In genomic region chr11:83935986-83936665, GRCm38 (mm10) we compare ENCODE assay signal across 9 mouse cellular contexts. TPM values are rescaled to one million over a fixed set of nuclear protein-coding genes. Genes with fewer than 3 reads are reported as not detected.
DNase-seq lines count a peak whose midpoint lies in the region; ATAC-seq and TF ChIP-seq lines count a peak whose summit lies in the region.
"Had no signal": no experiment of that assay in that cellular context is flagged by ENCODE, and none has a peak within 500 bp of the region (broad histone marks: within the 10 kb centered on the region; RNA-seq: fewer than 3 reads in every experiment).

No protein-coding gene starts in this region.

- no peaks in the 10 kb centered on the region for H3K36me3 ChIP-seq in embryonic facial prominence, embryonic 11.5 days (replicated peaks; ENCODE audit: control insufficient read depth, insufficient read depth, low read depth, low read length)
- H3K36me3 ChIP-seq in heart, postnatal 0 days (replicated peaks; ENCODE audit: control insufficient read depth, insufficient read depth, low read length): no peaks in the 10 kb centered on the region
- no peaks in the 10 kb centered on the region for H3K36me3 ChIP-seq in lung, embryonic 16.5 days (ENCODE audit: control insufficient read depth, insufficient read depth, low read length)

- no peak for ATAC-seq in embryonic facial prominence, embryonic 11.5 days (replicated peaks; ENCODE audit: insufficient number of reproducible peaks, low FRiP score, low TSS enrichment, low read depth)
- peak; percentile 70; the same call in 1 of the 2 replicates for ATAC-seq in heart, postnatal 0 days (ENCODE audit: insufficient read depth, low read depth)
- ATAC-seq in lung, embryonic 16.5 days (ENCODE audit: low read depth): peak; percentile 45; the same call in 1 of the 2 replicates

- peak; percentile 95 for TF ChIP-seq CTCF in heart, postnatal 0 days (IDR thresholded peaks at IDR 0.05; ENCODE audit: low read depth)

- H3K4me2 ChIP-seq in embryonic facial prominence, embryonic 11.5 days (ENCODE audit: low read depth, low read length): no peak overlapping the region
- no peak overlapping the region for H3K4me2 ChIP-seq in heart, postnatal 0 days (ENCODE audit: low read depth, low read length)
- H3K4me2 ChIP-seq in lung, embryonic 16.5 days (ENCODE audit: low read depth, low read length): no peak overlapping the region

- no peak overlapping the region for H3K27ac ChIP-seq in embryonic facial prominence, embryonic 11.5 days (replicated peaks; ENCODE audit: low read depth, low read length)
- no peak overlapping the region for H3K27ac ChIP-seq in heart, postnatal 0 days (ENCODE audit: low read depth)
- H3K27ac ChIP-seq in lung, embryonic 16.5 days (ENCODE audit: low read length): no peak overlapping the region

- no peaks in the 10 kb centered on the region for H3K4me1 ChIP-seq in embryonic facial prominence, embryonic 11.5 days (ENCODE audit: control insufficient read depth, insufficient read depth, low read length)
- no peaks in the 10 kb centered on the region for H3K4me1 ChIP-seq in heart, postnatal 0 days (ENCODE audit: control insufficient read depth, insufficient read depth)
- H3K4me1 ChIP-seq in lung, embryonic 16.5 days (replicated peaks; ENCODE audit: control insufficient read depth, insufficient read depth, low read length): no peaks in the 10 kb centered on the region

- TF ChIP-seq EP300 in heart, postnatal 0 days (IDR thresholded peaks at IDR 0.05; ENCODE audit: low read depth): no peak

- H3K4me3 ChIP-seq in embryonic facial prominence, embryonic 11.5 days (ENCODE audit: low read depth, low read length): no peak overlapping the region
- H3K4me3 ChIP-seq in heart, postnatal 0 days (ENCODE audit: low read depth, low read length): no peak overlapping the region
- H3K4me3 ChIP-seq in lung, embryonic 16.5 days (ENCODE audit: low read length): no peak overlapping the region
- H3K4me3 ChIP-seq: erythroblast, embryonic 14.5 days had no signal

- no peaks in the 10 kb centered on the region for H3K27me3 ChIP-seq in embryonic facial prominence, embryonic 11.5 days (ENCODE audit: control insufficient read depth, insufficient read depth, low read length)
- H3K27me3 ChIP-seq in heart, postnatal 0 days (ENCODE audit: control insufficient read depth, insufficient read depth, low read length): no peaks in the 10 kb centered on the region
- no peaks in the 10 kb centered on the region; the same call in 1 of the 2 replicates for H3K27me3 ChIP-seq in lung, embryonic 16.5 days (ENCODE audit: control insufficient read depth, insufficient read depth, low read depth, low read length)

- no peak overlapping the region for H3K9ac ChIP-seq in embryonic facial prominence, embryonic 11.5 days (replicated peaks; ENCODE audit: low read length)
- no peak overlapping the region for H3K9ac ChIP-seq in heart, postnatal 0 days (replicated peaks; ENCODE audit: low read depth, low read length)
- no peak overlapping the region for H3K9ac ChIP-seq in lung, embryonic 16.5 days (ENCODE audit: low read length)

- no peaks in the 10 kb centered on the region for H3K9me3 ChIP-seq in embryonic facial prominence, embryonic 11.5 days (replicated peaks; ENCODE audit: control insufficient read depth, low read length)
- H3K9me3 ChIP-seq in heart, postnatal 0 days (replicated peaks; ENCODE audit: control insufficient read depth, low read length): no peaks in the 10 kb centered on the region
- H3K9me3 ChIP-seq in lung, embryonic 16.5 days (ENCODE audit: control insufficient read depth, low read length): no peaks in the 10 kb centered on the region

- peak; percentile 81 for DNase-seq in CD4-positive, CD25-positive, alpha-beta regulatory T cell, adult 2 months (ENCODE audit: low read depth, low spot score)
- DNase-seq in adrenal gland, postnatal 36 days: peak; percentile 77 to 84
- peak; percentile 87 for DNase-seq in embryonic facial prominence, embryonic 11.5 days (ENCODE audit: low spot score)
- peak; percentile 64 for DNase-seq in heart, postnatal 0 days (ENCODE audit: low spot score)
- DNase-seq in layer of hippocampus, adult 11-12 months (ENCODE audit: low spot score): peak; percentile 84
- DNase-seq in right cerebral cortex, adult 18-20 months: peak; percentile 55
- DNase-seq in urinary bladder, adult 2 months (ENCODE audit: low spot score): peak; percentile 51

- WGBS in embryonic facial prominence, embryonic 11.5 days: 20% methylated on average over 7 of the region's 7 CpGs
- WGBS in heart, postnatal 0 days: 14% methylated on average over 7 of the region's 7 CpGs
- WGBS in lung, embryonic 16.5 days: 11% methylated on average over 7 of the region's 7 CpGs

RNA-seq across cellular contexts. Expression of gene Ddx52, which starts 5.7 kb away (rescaled TPM):
- total RNA-seq in adrenal gland, postnatal 36 days (2021): 10 to 100 TPM; 20.0 to 21.7 TPM
- polyA plus RNA-seq in embryonic facial prominence, embryonic 11.5 days (2014; fragmentation: Nextera tagmentation; extraction: Ambion mirVana): 57.5 and 60.5 TPM in 2 replicates
- total RNA-seq in heart, postnatal 0 days (2014; rRNA removed; ENCODE audit: low replicate concordance): 9.4 and 17.1 TPM in 2 replicates
- polyA plus RNA-seq in heart, postnatal 0 days (2015; fragmentation: Nextera tagmentation; extraction: Ambion mirVana): 13.9 and 14.9 TPM in 2 replicates
- polyA plus RNA-seq in lung, embryonic 16.5 days (2015; fragmentation: Nextera tagmentation; extraction: Ambion mirVana): 31.4 and 35.6 TPM in 2 replicates
- 18.5 and 19.5 TPM in 2 replicates for polyA plus RNA-seq in urinary bladder, adult 2 months (2012; rRNA removed)

RNA-seq across cellular contexts. Expression of gene Synrg, which starts 28.1 kb away (rescaled TPM):
- total RNA-seq in adrenal gland, postnatal 36 days (2021): 10 to 100 TPM; 48.4 to 49.2 TPM
- polyA plus RNA-seq in embryonic facial prominence, embryonic 11.5 days (2014; fragmentation: Nextera tagmentation; extraction: Ambion mirVana): 8.0 and 8.3 TPM in 2 replicates
- total RNA-seq in heart, postnatal 0 days (2014; rRNA removed; ENCODE audit: low replicate concordance): 8.9 and 13.3 TPM in 2 replicates
- 5.0 and 5.6 TPM in 2 replicates for polyA plus RNA-seq in heart, postnatal 0 days (2015; fragmentation: Nextera tagmentation; extraction: Ambion mirVana)
- 9.3 and 11.1 TPM in 2 replicates for polyA plus RNA-seq in lung, embryonic 16.5 days (2015; fragmentation: Nextera tagmentation; extraction: Ambion mirVana)
- polyA plus RNA-seq in urinary bladder, adult 2 months (2012; rRNA removed): 17.5 and 20.4 TPM in 2 replicates
